Mouse (Mus musculus): ENCODE data around the gene Nsmce4a. TPM values are rescaled to one million over a fixed set of nuclear protein-coding genes. Genes with fewer than 3 reads are reported as not detected.

Gene Nsmce4a
- polyA plus RNA-seq, 1 experiment from 2014 or later = 172 TPM

Other genes with a start within 250 kb of the Nsmce4a start
- 66.9 and 67.2 TPM in 2 replicates for gene Ate1, start 52.7 kb downstream of the Nsmce4a start, polyA plus RNA-seq (2016; fragmentation: Nextera tagmentation; extraction: Ambion mirVana)
- 54.8 and 57.3 TPM in 2 replicates for gene Tacc2, start 4.3 kb upstream of the Nsmce4a start, polyA plus RNA-seq (2016; fragmentation: Nextera tagmentation; extraction: Ambion mirVana)
- gene Btbd16, start 201.0 kb upstream of the Nsmce4a start, polyA plus RNA-seq (2016; fragmentation: Nextera tagmentation; extraction: Ambion mirVana) = not detected in 2 replicates

Measured in forebrain, embryonic 12.5 days (tissue).